Mouse (Mus musculus) liver, postnatal 0 days (tissue): ENCODE data around the gene Ccdc80.

Source experiments
- CTCF ChIP-seq: sonication (generic); IDR thresholded peaks from 2 replicates; pipeline ENCODE4 v1.5.1; 2016; ENCODE audit warnings: antibody characterized with exemption, low read depth
- EP300 ChIP-seq: IDR thresholded peaks from 2 replicates; pipeline ENCODE4 v1.6.1; 2016; ENCODE audit warnings: antibody characterized with exemption, low read depth, mild to moderate bottlenecking

DNA sequence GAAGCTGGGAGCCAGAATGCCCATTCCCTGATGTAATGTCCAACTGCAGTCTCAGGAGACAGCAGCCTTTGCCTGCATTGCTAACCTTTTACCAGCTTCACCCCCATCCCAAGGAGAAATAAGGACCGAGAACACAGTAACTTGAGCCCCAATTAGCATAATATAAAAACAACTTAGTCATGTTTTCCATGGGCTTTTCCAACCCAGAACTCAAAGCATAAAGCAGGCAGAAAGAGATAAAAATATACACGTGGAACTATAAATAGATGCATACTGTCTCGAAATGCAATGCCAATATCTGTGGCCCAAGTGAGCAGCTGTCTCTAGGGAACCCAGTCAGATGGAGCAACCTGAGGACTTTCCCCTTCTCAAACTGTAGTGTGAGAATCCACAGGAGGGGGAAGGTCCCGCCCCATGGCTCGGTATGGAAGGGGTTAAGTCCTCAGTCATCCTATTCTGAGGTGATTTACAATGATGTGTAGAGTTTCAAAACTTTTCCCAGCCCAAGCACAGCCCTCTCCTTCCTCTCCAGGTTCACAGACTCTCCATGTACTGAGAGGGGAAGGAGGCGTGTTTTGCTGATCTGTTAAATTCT lies at the start of gene Ccdc80:
- no peak for TF ChIP-seq CTCF
- TF ChIP-seq EP300, result no peak
